Mouse (Mus musculus): ENCODE results near the gene Uba52. TPM values are rescaled to one million over a fixed set of nuclear protein-coding genes. Genes with fewer than 3 reads are reported as not detected.
"Not testable (repeated sequence)": the region's sequence is repeated elsewhere in the genome, so short reads cannot be mapped to it uniquely, and the experiment has no call there.

Gene Uba52
- total RNA-seq, 2 experiments from 2014 or later, result 1,604 to 1,683 TPM

DNA sequence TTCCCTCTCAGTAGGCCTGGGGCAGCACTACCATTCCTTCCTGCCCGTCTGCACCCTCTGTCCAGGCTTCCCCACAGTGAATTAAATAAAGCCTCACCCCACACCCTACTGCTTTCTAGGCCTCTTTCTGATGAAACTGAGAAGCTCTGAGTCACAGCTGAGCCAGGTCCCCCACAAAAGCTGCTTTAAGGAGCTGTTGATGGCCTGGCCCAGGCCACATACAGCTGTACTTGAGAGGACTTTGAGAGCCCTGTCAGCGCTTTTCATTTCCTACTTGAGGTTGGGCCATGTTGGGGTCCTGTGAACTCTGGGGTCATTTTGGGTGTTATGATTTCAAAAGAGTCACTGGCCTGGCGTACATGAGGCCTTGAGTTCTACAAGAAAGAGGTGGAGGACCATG lies 24.6 kb upstream of the Uba52 start:
- DNase-seq, result no peak
- intact Hi-C loops (cut with DNase I), result no loop called here

DNA sequence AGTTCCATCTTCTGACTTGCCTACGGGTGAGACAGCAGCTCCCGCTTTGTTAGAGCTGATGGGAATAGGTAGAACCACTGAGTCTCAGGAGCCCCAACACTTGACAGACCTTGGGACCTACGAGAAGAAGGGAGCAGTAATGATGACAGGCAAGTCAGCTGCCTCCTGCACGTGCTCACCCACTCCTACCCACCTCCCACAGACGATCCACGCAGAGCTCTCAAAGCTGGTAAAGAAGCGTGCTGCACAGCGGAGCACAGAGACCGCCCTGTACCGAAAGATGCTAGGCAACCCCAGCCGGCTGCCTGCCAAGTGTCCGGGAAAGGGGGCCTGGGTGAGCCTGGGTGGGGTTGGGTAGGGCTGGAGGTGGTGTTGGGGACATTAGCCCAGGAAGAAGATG lies 23.7 kb upstream of the Uba52 start:
- intact Hi-C loops (cut with DNase I), result no loop called here
- DNase-seq, result no peak

DNA sequence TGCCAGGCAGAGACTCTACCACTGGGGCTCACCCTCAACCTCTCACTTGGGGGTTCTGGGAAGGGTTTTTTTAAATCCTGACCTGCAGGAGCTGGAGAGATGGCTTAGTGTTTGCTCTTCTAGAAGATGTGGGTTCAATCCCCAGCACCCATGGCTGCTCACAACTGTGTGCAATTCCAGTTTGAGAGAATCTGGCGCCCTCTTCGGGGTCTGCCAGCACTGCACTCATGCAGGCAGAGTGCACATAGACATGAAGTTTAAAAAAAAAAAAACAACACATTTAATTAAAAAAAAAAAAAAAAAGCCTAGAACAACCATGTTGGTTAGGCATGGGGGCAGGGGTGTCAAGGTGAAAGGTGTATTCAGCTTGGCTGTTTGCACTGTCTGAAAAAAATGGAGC lies 19.7 kb upstream of the Uba52 start:
- intact Hi-C loops (cut with DNase I), result no loop called here
- DNase-seq, result no peak

DNA sequence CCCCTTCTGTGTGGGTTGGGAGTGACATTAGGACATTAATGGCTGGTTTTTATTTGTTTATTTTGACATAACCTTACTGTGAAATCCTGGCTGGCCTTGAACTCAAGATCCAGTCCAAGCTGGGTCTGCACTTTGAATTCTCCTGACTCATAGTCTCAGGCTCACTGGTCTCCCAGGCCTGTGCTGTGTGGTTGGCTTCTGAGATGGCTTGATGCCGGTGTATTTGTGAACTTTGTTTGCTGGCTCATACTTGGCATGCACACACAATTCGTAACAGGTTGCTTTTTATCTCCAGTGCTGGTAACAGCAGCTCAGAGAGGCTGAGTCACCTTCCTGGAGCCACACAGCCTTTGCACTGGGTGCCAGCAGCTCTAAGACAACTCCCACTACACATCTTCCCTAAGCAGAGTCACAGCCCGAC lies 19.1 kb upstream of the Uba52 start:
- no peak for DNase-seq
- intact Hi-C loops (cut with DNase I), result no loop called here

DNA sequence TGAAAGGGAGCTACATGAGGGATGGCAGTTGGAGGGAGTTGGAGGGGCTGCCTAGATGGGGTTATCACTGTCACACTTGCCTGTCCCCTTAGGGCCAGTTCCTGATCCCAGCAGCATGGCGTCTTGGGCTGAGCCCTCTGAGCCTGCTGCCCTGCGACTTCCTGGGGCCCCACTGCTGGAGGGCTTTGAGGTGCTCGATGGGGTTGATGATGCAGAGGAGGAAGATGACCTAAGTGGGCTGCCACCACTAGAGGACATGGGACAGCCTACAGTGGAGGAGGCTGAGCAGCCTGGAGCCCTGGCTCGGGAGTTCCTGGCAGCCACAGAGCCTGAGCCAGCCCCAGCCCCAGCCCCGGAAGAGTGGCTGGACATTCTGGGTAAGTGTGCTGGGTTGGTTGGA lies 18.7 kb upstream of the Uba52 start:
- DNase-seq, result no peak
- intact Hi-C loops (cut with DNase I), result no loop called here

DNA sequence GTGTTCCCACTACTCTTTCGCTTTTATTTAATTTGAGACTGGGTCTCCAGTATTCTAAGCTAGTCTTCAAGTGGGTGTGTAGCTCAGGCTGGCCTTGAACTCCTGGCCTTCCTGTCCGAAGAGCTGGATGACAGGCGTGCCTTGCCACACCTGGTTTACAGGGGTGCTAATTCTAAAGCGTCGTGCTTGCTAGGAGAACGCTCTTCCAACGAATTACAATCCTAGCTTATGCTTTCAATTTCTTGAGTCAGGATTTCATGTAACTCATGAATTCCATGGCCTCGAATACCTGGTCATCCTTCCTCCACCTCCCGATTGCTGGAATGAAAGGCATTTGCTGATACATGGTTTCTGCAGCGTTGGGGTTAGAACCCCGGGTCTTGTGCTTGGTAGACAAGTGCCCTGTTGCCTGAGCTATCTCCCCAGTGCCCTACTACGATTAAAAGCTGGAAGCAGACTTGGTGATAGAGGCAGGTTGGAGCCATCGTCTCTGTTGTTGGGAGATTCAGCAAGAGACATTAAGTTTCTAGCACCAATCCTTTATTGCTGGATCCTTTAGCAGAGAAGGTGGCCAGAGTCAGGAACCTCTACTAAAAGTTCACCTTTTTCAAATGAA lies 17.7 kb upstream of the Uba52 start:
- DNase-seq, result no peak
- intact Hi-C loops (cut with DNase I), result no loop called here

DNA sequence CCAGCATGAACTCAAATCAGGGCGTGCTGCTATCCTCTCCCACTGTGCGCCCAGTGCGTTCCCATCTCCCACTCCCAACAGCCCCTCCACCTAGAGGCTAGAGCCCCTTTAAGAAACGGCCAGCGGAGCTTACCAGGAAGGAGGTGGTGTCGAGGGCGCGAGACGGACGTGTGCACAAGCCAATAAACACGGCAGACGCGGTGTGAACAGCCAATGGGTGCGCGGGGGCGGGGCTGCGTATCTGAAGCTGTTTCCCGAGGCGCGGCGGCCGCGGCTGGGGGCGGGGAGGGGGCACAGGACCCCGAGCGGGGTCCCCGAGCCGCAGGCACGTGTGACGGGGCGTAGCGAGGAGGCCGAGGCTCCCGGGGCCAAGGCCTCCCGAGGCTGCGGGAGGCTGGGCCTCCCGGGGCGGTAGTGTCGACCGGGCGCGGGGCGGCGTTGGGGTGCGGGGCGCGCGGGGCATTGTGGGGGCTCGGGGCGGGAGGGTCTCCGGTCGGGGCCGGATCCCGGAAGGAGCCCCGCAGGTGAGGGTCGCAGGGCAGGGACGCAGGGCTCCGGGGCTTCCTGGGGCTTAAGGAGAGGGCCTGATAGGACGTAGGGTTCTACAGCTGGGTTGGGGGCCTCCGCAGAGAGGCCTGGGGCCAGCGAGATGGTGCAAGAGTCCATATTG lies 17.0 kb upstream of the Uba52 start, which contains the start of the genes Fkbp8 and Kxd1:
Gene Fkbp8, plus strand, starts transcription at position 213 of the 670 bp plus-strand sequence.
Gene Kxd1, minus strand, starts transcription at position 445 of the 670 bp plus-strand sequence.
- DNase-seq, result peak; percentile 99
- intact Hi-C loops (cut with DNase I), result no loop called here

DNA sequence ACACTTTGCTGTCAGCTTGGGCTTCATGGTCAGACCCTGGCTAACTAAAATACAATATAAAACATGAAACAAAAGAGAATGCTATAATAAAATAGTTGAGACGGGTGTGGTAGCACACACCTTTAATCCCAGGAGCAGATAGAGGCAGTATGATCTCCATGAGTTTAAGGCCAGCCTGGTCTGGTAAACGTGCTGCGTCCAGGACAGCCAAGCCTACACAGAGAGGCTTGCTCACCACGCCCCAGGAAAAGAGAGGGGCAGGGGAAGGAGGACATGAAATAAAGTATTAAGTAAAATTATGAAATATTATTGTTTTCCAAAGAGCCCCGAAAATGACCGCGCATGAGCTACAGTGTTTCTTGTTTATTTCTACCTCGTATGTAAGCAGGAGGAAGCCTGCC lies 16.5 kb upstream of the Uba52 start:
- intact Hi-C loops (cut with DNase I), result no loop called here
- DNase-seq, result no peak

DNA sequence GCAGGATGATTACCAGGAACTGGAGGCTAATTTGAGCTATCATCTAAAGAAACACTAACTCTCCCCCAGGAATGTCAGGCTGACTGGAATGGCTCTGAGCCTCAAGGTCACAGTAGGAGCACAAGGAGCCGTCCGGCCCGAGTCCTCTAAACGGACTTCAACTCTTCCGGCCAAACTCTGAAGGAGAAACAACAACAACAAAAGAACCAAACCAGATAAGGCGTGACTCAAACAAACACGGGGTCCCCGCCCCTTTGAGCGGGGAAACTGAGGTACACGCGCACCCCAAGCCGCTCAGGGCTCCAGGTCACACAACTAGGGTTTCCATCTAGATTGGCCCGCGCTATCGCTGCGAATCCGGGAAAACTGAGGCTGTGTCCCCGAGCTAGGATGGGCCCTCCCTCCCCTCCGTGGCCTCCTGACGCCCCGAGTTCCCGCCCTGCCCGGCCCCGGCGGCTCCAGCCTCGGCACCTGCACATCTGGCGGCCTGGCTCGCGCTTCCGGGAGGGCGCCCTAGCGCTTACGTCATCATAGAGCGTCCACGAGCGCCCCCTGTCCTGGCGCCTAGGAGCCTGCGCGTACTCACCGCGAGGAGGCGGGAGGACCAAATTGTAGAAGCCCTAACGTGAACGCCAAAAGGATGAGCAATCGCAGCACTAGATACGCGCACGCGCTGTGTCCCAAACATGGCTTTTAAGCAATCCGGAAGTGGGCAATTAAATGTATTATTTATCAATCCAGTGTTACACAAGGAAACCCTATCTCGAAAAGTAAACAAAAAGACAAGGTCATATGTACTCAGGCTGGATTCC lies 12.2 kb upstream of the Uba52 start:
- intact Hi-C loops (cut with DNase I), result loop anchor here (5.0 kb wide), 1 partner anchor 65 kb away; no protein-coding TSS in a partner anchor
- DNase-seq, result peak; percentile 97

DNA sequence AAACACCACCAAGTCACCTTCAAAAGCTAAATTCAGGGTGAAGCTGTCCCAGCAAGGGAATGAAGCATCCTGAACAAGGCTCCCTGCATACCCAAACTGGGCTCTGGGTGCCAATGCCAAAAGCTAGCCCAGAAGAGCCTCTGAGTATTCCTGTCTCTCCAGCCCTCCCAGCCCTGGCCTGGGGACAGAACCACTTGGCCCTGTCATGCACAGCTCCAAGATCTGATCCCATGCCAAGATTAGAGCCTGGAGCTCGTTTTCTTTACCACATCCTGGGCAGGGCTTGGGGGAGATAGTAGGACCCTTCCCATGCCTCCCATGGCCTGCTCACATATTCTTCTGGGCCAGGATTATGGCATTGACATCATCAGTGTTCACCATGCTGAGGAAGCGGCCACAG lies 9.0 kb upstream of the Uba52 start:
- no peak for DNase-seq
- intact Hi-C loops (cut with DNase I), result loop anchor here (5.0 kb wide), 1 partner anchor 68 kb away; no protein-coding TSS in a partner anchor

DNA sequence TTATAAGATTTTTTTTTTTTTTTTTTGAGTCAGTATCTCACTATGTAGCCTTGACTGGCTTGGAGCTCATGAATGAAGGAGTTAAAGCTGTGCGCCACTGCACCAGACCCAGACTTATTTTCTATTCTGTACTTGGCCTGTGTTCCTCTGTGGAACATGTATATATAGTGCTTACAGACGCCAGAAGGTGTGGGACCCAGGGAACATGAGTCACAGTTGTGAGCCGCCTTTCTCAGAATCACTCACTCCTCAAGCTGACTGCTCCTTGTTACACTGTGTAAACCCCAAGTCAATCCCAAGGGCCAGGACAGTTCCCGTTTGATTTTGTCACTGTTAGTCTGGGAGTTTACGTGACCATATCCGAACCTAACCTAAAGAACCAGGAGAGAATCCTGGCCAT lies 8.4 kb upstream of the Uba52 start:
- DNase-seq, result no peak
- intact Hi-C loops (cut with DNase I), result no loop called here

DNA sequence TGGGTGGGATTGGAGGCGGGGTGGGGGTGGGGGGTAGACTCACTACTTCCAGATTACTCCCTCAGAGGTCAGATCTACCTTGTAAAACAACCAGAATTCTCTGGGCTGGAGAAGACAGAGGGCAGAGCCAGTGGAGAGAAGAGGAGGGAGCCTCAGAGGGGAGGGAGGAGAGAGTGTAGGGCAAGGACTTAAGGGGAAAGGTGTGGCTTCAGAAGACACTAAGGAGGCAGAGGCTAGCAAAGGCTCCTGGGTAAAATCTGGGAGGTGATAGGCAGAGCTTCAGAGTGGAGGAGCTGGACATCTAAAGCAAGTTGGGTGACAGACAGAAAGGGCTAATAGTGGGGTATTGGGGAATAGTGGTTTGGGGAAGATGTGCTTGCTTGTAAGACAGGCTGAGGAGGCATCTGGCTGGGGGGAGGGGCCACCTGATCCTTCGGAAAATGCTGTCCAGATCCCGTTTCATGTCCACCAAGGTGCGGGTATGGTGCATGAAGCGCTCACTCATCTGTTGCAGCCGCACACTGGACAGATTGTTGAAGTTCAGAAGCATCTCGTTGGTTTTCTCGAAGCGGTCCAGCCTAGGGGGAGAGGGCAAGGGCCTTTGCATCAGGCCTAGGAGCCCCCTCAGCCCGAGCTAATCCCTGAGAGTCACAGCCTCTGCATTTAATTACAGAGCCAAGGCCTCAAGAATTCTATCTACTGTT lies 7.5 kb upstream of the Uba52 start:
- no peak for DNase-seq
- intact Hi-C loops (cut with DNase I), result no loop called here

DNA sequence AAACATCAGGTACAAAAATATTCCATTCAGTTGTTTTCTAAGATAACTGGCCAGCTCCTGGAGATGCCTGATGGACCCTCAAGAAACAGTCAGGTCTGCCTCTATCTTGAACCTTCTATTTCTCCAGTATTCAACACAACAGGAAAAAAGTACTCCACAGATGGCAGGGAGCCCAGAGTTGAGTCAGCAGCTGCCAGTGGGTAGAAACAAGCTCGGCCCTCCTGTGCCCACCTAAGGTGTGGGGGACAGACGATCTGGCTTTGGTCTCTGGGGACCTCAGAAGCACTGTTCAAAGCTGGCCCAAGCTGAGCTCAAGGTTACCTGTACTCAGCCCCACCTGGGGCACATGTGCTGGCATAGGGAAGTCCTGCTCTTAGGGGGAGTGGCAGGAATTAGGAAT lies 2.8 kb upstream of the Uba52 start:
- intact Hi-C loops (cut with DNase I), result no loop called here
- no peak for DNase-seq

DNA sequence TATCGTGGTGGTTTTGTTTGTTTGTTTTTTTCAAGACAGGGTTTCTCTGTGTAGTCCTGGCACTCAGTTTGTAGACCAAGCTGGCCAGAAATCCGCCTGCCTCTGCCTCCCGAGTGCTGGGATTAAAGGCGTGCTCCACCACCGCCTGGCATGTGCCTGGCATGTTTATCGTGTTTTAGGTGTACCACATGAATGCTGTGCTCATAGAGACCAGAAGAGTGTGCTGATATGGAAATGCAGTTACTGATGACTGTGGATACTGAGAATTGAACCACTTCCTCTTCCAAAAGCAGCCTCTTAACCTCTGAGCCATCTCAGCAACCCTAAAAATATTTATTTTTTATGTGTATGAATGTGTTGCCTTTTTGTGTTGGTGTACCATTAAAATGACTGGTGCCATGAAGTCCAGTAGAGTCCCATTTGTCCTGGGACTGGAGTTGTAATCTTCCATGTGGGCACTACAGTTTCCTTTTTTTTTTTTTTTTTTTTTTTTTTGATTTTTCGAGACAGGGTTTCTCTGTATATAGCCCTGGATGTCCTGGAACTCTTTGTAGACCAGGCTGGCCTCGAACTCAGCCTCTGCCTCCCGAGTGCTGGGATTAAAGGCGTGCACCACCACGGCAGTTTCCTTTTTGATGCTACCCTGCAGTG lies 1.8 kb upstream of the Uba52 start:
- intact Hi-C loops (cut with DNase I), result no loop called here
- DNase-seq, result no peak

DNA sequence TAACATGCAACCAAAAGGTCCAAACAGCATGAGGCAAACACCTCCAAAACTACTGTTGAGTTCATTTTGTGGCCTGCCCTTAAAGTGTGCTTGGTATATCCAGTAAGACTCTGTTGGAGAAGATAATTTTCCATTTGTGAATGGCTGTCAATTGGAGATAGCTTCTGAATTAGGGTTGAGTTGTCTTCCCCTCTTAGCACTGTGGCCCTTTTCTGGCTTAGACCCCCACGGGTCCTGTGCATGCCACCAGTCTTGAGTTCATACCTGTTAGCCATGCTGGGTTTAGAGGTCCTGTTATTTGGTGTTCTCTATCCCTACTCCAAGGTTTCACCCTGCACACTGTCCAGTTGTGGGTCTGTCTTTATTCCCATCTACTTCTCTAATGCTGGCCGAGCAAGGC lies 1.2 kb upstream of the Uba52 start:
- DNase-seq, result no peak

DNA sequence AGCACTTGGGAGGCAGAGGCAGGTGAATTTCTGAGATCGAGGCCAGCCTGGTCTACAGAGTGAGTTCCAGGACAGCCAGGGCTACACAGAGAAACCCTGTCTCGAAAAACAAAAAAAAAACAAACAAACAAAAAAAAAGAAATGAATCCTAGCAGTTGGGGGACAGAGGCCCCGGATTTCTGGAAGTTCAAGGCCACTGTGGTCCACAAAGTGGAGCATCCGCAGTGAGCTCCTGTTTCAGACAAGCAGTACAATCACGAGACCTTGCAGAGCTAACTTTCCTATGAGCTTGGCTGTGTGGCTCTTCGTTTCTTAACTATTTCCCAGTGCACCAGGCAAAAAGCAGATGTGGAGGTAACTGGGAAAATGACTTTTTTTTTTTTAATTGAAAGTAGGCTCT lies 573 bp upstream of the Uba52 start:
- intact Hi-C loops (cut with DNase I); DNase-seq: not testable (repeated sequence)

More for the DNA sequence above, 1.2 kb upstream of the Uba52 start:
- intact Hi-C loops (cut with DNase I), result no loop called here

DNA sequence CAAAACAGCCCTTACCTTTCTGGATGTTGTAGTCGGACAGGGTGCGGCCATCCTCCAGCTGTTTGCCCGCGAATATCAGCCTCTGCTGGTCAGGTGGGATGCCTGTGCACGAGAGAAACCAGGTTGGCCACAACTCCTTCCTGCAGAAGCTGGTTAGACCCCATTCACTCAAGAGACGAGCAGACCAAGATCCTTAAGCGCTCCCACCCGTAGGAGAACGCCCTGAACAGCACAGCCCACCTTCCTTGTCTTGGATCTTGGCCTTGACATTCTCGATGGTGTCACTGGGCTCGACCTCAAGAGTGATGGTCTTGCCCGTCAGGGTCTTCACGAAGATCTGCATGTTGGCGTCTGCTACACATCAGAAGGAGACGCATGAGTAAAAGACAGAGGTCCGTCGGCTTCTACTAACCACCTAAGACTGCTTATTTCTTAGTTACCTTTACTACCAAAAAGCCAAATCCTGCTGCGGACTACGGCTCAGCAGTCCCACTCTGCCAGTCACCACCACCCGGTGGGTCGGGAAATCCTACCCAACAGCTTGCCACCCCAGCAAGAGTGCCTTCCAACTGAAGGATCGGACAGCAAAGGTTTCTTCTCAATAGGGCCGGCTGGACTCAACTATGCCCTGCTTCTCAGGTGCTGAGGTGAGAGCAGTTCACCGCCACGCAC lies 1.2 kb downstream of the Uba52 start:
- DNase-seq, result no peak
- intact Hi-C loops (cut with DNase I), result loop anchor here (10.0 kb wide), 1 partner anchor 95 kb away; no protein-coding TSS in a partner anchor

DNA sequence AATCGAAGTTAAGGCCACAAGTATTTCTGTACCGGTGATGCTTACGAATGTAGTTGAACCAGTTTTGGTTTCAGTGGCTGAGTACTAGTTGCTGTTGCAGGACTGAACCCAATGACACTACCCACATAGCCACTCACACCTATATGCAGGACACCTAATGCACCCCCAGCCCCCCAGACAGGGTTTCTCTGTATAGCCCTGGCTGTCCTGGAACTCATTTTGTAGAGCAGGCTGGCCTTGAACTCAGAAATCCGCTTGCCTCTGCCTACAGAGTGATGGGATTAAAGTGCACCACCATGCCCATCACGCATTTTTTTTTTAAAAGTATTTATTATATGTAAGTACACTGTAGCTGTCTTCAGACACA lies 3.6 kb downstream of the Uba52 start:
- no peak for DNase-seq
- intact Hi-C loops (cut with DNase I), result loop anchor here (10.0 kb wide), 1 partner anchor 92 kb away; no protein-coding TSS in a partner anchor

DNA sequence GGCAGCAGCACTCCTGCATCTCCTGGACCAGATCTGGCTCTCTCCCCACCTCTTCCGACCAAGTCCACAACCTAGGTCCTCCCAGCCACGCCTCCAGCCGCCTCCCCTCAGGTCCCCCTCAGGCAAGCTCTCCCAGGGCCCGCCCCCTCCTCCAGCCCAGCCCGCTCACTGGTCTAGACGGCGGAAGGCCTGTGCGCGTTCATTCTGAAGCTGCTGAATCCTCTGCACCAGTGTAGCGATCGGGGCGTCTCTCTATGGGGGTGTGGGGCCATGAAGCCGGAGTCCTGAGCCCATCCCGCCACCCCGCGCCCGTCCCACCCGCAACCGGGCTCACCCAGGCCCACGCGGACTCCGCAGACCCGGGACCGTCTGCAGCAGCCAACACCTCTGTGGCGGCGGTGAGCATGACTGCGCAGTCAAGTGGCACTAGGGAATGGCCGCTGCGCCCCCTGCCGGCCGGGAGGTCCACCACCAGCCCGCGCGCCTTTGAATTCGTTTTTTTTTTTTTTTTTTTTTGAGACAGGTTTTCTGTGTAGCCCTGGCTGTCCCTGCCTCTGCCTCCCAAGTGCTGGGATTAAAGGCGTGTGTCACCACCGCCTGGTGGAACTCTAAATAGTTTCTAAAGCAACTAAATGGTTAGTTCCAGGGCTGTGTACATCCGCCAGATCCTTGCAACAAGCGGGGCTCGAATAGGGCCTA lies 4.1 kb downstream of the Uba52 start, which contains the start of gene Rex1bd:
Gene Rex1bd, minus strand, starts transcription at position 425 of the 699 bp plus-strand sequence.
- peak; percentile 96 for DNase-seq
- intact Hi-C loops (cut with DNase I), result loop anchor here (10.0 kb wide), 1 partner anchor 92 kb away; no protein-coding TSS in a partner anchor

All from heart, postnatal 10 days (tissue).